Mouse (Mus musculus) megakaryocyte, embryonic 14.5 days (primary cell): Measurements from ENCODE around the gene Adamts20.

Source experiments
- FLI1 ChIP-seq: IDR thresholded peaks from 2 replicates; pipeline ENCODE4 v1.6.1; 2012; ENCODE audit warnings: low read length, inconsistent platforms, mixed read lengths
- GATA1 ChIP-seq: IDR thresholded peaks from 3 replicates; pipeline ENCODE4 v1.6.1; 2012; ENCODE audit warnings: mixed read lengths, low read length, inconsistent platforms, borderline replicate concordance

DNA sequence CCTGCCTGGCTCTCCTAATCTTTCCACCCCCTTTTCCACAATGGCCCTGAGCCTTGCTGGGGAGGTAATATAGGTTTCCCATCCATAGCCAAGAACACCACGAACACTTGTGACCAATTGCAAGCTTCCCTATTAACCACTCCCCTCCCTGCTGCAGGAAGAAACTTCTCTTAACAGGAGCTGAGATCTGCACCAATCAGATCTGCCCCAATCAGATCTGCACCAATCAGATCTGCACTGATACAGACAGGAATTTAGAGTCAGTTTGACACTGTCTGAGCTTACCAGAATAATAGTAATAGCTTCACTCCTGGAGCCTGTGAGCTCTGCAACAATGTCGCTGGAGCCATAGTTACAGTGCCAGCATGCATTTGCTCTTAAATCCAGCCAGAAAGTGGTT is 58.9 kb downstream of the Adamts20 start:
- TF ChIP-seq GATA1, result no peak
- no peak for TF ChIP-seq FLI1
